Mouse (Mus musculus): ENCODE measurements around the gene Kcnab3. TPM values are rescaled to one million over a fixed set of nuclear protein-coding genes. Genes with fewer than 3 reads are reported as not detected.
"Not testable (repeated sequence)": the region's sequence is repeated elsewhere in the genome, so short reads cannot be mapped to it uniquely, and the experiment has no call there.

Kcnab3 gene
- polyA plus RNA-seq, 1 experiment from 2014 or later: 1.7 TPM

GRCm38 (mm10) chr11:69311266-69311665, 14.8 kb upstream of the Kcnab3 start:
- no peak overlapping the region for H3K27ac ChIP-seq (replicated peaks; ENCODE audit: low read depth, low read length)
- ATAC-seq (ENCODE audit: low read depth) (no peak; the same call in 1 of the 2 replicates), DNase-seq (ENCODE audit: low spot score) (peak; percentile 21)
- H3K4me3 ChIP-seq (ENCODE audit: low read depth, low read length): no peak overlapping the region
- no peak overlapping the region for H3K4me2 ChIP-seq (ENCODE audit: low read depth, low read length)
- H3K9me3 ChIP-seq (ENCODE audit: control insufficient read depth, low read length): no peaks in the 10 kb centered on the region
- H3K9ac ChIP-seq (ENCODE audit: low read depth, low read length): no peak overlapping the region
- H3K4me1 ChIP-seq (ENCODE audit: control insufficient read depth, insufficient read depth, low read length): no peaks in the 10 kb centered on the region
- peaks cover 81% of the 10 kb centered on the region for H3K36me3 ChIP-seq (ENCODE audit: control insufficient read depth, insufficient read depth, low read length)
- no peaks in the 10 kb centered on the region for H3K27me3 ChIP-seq (replicated peaks; ENCODE audit: control insufficient read depth, insufficient read depth, low read length)
- 84% methylated on average over 7 of the region's 7 CpGs for WGBS

DNA sequence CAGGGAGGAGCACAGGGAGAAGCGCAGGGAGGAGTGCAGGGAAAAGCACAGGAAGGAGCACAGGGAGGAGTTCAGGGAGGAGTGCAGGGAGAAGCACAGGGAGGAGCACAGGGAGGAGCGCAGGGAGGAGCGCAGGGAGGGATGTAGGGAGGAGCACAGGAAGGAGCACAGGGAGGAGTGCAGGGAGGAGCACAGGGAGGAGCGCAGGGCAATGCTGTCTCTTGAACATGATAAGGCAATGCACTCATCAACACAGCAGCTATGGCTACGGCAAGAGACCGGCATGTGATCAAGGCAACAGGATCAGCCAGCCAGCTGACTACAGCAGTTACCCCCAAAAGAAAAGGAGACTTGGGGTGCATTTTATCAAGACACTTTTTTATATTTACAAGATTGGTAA, 9.7 kb upstream of the Kcnab3 start:
- 95% methylated on average over 6 of the region's 6 CpGs for WGBS
- no peak for ATAC-seq (ENCODE audit: low read depth)
- no peaks in the 10 kb centered on the region for H3K27me3 ChIP-seq (replicated peaks; ENCODE audit: control insufficient read depth, insufficient read depth, low read length)
- no peaks in the 10 kb centered on the region for H3K9me3 ChIP-seq (ENCODE audit: control insufficient read depth, low read length)
- no peak for DNase-seq (ENCODE audit: low spot score)
- no peak overlapping the region for H3K4me2 ChIP-seq (ENCODE audit: low read depth, low read length)
- no peaks in the 10 kb centered on the region for H3K4me1 ChIP-seq (ENCODE audit: control insufficient read depth, insufficient read depth, low read length)
- H3K4me3 ChIP-seq (ENCODE audit: low read depth, low read length): no peak overlapping the region
- no peak overlapping the region for H3K27ac ChIP-seq (replicated peaks; ENCODE audit: low read depth, low read length)
- H3K9ac ChIP-seq (ENCODE audit: low read depth, low read length): no peak overlapping the region
- peaks cover 72% of the 10 kb centered on the region for H3K36me3 ChIP-seq (ENCODE audit: control insufficient read depth, insufficient read depth, low read length)

DNA sequence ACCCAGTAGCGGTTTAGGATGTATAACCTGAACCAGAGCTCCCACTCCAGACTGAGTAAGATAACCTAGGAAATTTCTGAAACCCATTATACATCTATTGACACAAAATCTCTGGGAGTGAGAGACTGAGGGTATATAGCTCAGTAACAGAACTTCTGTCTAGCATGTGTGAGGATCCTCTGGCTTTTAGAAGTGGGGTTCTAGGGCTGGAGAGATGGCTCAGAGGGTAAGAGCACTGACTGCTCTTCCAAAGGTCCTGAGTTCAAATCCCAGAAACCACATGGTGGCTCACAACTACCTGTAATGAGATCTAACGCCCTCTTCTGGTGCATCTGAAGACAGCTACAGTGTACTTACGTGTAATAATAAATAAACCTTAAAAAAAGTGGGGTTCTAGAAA, 8.1 kb upstream of the Kcnab3 start:
- DNase-seq (ENCODE audit: low spot score); H3K27ac ChIP-seq (replicated peaks; ENCODE audit: low read depth, low read length); H3K9me3 ChIP-seq (ENCODE audit: control insufficient read depth, low read length); H3K9ac ChIP-seq (ENCODE audit: low read depth, low read length); H3K4me3 ChIP-seq (ENCODE audit: low read depth, low read length); ATAC-seq (ENCODE audit: low read depth); H3K4me2 ChIP-seq (ENCODE audit: low read depth, low read length); H3K4me1 ChIP-seq (ENCODE audit: control insufficient read depth, insufficient read depth, low read length); H3K27me3 ChIP-seq (replicated peaks; ENCODE audit: control insufficient read depth, insufficient read depth, low read length): not testable (repeated sequence)
- WGBS: 87% methylated on average over 3 of the region's 3 CpGs
- H3K36me3 ChIP-seq (ENCODE audit: control insufficient read depth, insufficient read depth, low read length): peaks cover 67% of the 10 kb centered on the region

GRCm38 (mm10) chr11:69321580-69321979, 4.5 kb upstream of the Kcnab3 start:
- DNase-seq (ENCODE audit: low spot score) (no peak), ATAC-seq (ENCODE audit: low read depth) (no peak)
- Histone ChIP-seq H3K4me3 (ENCODE audit: low read depth, low read length) (no peak overlapping the region), H3K9ac (ENCODE audit: low read depth, low read length) (no peak overlapping the region), H3K36me3 (ENCODE audit: control insufficient read depth, insufficient read depth, low read length) (peaks cover 39% of the 10 kb centered on the region), H3K9me3 (ENCODE audit: control insufficient read depth, low read length) (no peaks in the 10 kb centered on the region), H3K4me1 (ENCODE audit: control insufficient read depth, insufficient read depth, low read length) (peaks cover 21% of the 10 kb centered on the region), H3K27ac (replicated peaks; ENCODE audit: low read depth, low read length) (no peak overlapping the region), H3K4me2 (ENCODE audit: low read depth, low read length) (no peak overlapping the region; the same call in 1 of the 2 replicates), H3K27me3 (replicated peaks; ENCODE audit: control insufficient read depth, insufficient read depth, low read length) (peaks cover 1% of the 10 kb centered on the region; the same call in 1 of the 2 replicates)
- 94% methylated on average over 6 of the region's 6 CpGs for WGBS

GRCm38 (mm10) chr11:69322010-69322409, 4.0 kb upstream of the Kcnab3 start:
- no peak for ATAC-seq (ENCODE audit: low read depth)
- Histone ChIP-seq H3K4me1 (ENCODE audit: control insufficient read depth, insufficient read depth, low read length) (peaks cover 23% of the 10 kb centered on the region), H3K4me3 (ENCODE audit: low read depth, low read length) (peak overlapping the region; percentile 66; the same call in 1 of the 2 replicates), H3K27me3 (replicated peaks; ENCODE audit: control insufficient read depth, insufficient read depth, low read length) (peaks cover 6% of the 10 kb centered on the region), H3K9me3 (ENCODE audit: control insufficient read depth, low read length) (no peaks in the 10 kb centered on the region), H3K4me2 (ENCODE audit: low read depth, low read length) (peak overlapping the region; percentile 89), H3K9ac (ENCODE audit: low read depth, low read length) (peak overlapping the region; percentile 89), H3K36me3 (ENCODE audit: control insufficient read depth, insufficient read depth, low read length) (peaks cover 35% of the 10 kb centered on the region), H3K27ac (replicated peaks; ENCODE audit: low read depth, low read length) (no peak overlapping the region)
- DNase-seq (ENCODE audit: low spot score): peak; percentile 13
- WGBS: 56% methylated on average over 6 of the region's 6 CpGs

DNA sequence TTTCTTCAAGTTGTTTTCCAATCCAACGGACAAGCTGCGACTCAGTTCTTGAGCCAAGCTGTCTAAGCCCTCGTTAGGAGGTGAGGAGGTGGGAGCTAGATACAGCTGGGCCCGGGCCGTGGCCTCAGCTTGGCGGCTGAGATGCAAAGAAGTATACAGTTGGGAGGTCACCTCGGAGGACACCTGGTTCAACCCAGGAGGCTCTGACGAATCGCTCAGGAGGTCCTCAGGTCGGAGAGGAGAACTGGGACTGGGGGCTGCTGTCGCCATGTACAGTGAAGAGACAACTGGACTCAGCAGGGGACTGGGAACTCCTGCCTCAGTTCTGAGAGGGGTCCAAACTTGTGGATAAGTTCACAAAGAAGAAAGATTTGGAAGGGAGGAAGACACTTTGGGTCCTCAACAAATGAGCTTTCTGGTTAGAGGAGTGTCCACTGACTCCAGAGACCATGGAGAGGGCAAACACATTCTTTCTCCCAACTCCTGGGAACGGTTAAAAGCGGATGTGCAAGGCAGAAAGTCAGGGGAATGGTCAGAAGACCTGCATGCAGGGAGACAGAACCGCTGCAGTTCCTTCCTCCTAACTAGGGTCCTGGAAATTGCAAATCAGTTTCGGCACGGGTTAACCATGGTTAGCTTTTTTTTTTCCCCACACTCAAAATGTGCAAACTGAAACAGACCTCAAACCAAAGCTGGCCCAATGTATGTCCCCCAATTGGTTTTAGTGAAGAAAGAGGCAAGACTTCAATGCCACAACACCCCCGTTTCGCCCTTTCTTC, 3.2 kb upstream of the Kcnab3 start:
- peak overlapping the region; percentile 89 for H3K9ac ChIP-seq (ENCODE audit: low read depth, low read length)
- DNase-seq (ENCODE audit: low spot score) (peak; percentile 11), ATAC-seq (ENCODE audit: low read depth) (no peak)
- peaks cover 23% of the 10 kb centered on the region for H3K4me1 ChIP-seq (ENCODE audit: control insufficient read depth, insufficient read depth, low read length)
- peak overlapping the region; percentile 66 for H3K4me3 ChIP-seq (ENCODE audit: low read depth, low read length)
- peaks cover 26% of the 10 kb centered on the region for H3K36me3 ChIP-seq (ENCODE audit: control insufficient read depth, insufficient read depth, low read length)
- no peaks in the 10 kb centered on the region for H3K9me3 ChIP-seq (ENCODE audit: control insufficient read depth, low read length)
- peak overlapping the region; percentile 88 for H3K27ac ChIP-seq (replicated peaks; ENCODE audit: low read depth, low read length)
- H3K4me2 ChIP-seq (ENCODE audit: low read depth, low read length): peak overlapping the region; percentile 89
- WGBS: 19% methylated on average over 18 of the region's 18 CpGs
- peaks cover 14% of the 10 kb centered on the region for H3K27me3 ChIP-seq (replicated peaks; ENCODE audit: control insufficient read depth, insufficient read depth, low read length)

DNA sequence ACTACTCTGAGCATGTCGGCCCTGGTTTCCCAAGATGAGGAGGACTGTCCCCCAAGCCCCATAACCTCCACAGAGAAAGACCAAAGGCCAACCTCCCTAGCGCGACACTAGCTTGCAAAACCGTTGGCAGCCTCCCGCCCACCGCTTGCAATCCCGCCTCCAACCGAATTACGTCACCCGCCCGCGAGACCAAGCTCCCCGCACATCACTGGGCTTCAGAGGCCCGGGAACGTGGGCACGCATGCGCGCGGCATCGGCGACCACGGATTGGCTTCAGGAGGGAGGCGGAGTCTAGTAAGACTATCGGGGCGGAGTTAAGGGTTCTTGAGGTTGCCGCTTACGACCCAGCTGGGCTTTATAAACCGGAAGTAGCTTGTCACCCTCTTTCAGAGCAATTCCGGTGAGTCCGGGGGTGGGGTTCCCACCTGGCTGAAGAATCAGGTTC, 2.4 kb upstream of the Kcnab3 start, which contains the start of the genes Cntrob and Trappc1:
Gene Cntrob, minus strand, starts transcription at position 109 of the 445 bp plus-strand sequence.
Gene Trappc1, plus strand, starts transcription at position 314 of the 445 bp plus-strand sequence.
- WGBS: under 1% methylated on average over 30 of the region's 30 CpGs
- Histone ChIP-seq H3K36me3 (ENCODE audit: control insufficient read depth, insufficient read depth, low read length) (peaks cover 18% of the 10 kb centered on the region), H3K27ac (replicated peaks; ENCODE audit: low read depth, low read length) (peak within 1 kb of the TSS; percentile 88), H3K27me3 (replicated peaks; ENCODE audit: control insufficient read depth, insufficient read depth, low read length) (peaks cover 15% of the 10 kb centered on the region), H3K9ac (ENCODE audit: low read depth, low read length) (peak within 1 kb of the TSS; percentile 89), H3K4me2 (ENCODE audit: low read depth, low read length) (peak within 1 kb of the TSS; percentile 89), H3K4me1 (ENCODE audit: control insufficient read depth, insufficient read depth, low read length) (peaks cover 23% of the 10 kb centered on the region), H3K9me3 (ENCODE audit: control insufficient read depth, low read length) (no peaks in the 10 kb centered on the region), H3K4me3 (ENCODE audit: low read depth, low read length) (peak within 1 kb of the TSS; percentile 66)
- ATAC-seq (ENCODE audit: low read depth) (peak; percentile 94), DNase-seq (ENCODE audit: low spot score) (peak; percentile 99)

DNA sequence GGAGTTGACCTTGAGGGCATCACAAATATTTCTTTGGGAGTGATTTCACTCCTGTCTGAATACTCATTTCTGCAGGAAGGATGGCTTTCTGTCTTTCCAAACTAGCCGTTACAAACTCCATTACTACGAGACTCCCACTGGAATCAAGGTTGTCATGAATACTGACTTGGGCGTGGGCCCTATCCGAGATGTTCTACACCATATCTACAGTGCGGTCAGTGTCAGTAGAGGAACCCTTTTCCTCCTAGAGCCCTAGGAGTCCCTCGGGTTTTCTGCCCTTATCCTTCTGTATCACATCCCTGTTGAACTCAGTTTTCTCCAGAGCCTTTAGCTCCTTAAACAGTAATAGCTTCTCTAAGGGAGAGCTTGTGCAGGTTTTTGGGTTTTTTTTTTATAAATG, 1.3 kb upstream of the Kcnab3 start:
- peaks cover 15% of the 10 kb centered on the region for H3K27me3 ChIP-seq (replicated peaks; ENCODE audit: control insufficient read depth, insufficient read depth, low read length)
- H3K4me3 ChIP-seq (ENCODE audit: low read depth, low read length): peak overlapping the region; percentile 66
- peak overlapping the region; percentile 89 for H3K4me2 ChIP-seq (ENCODE audit: low read depth, low read length)
- peaks cover 23% of the 10 kb centered on the region for H3K4me1 ChIP-seq (ENCODE audit: control insufficient read depth, insufficient read depth, low read length)
- H3K36me3 ChIP-seq (ENCODE audit: control insufficient read depth, insufficient read depth, low read length): peaks cover 7% of the 10 kb centered on the region
- H3K9me3 ChIP-seq (ENCODE audit: control insufficient read depth, low read length): no peaks in the 10 kb centered on the region
- 83% methylated on average over 6 of the region's 6 CpGs for WGBS
- peak overlapping the region; percentile 63; the same call in 1 of the 2 replicates for H3K9ac ChIP-seq (ENCODE audit: low read depth, low read length)
- no peak overlapping the region for H3K27ac ChIP-seq (replicated peaks; ENCODE audit: low read depth, low read length)
- ATAC-seq (ENCODE audit: low read depth) (no peak), DNase-seq (ENCODE audit: low spot score) (no peak)
